Mouse (Mus musculus): ENCODE results near the gene Terf2. TPM values are rescaled to one million over a fixed set of nuclear protein-coding genes. Genes with fewer than 3 reads are reported as not detected.
"Not testable (repeated sequence)": the region's sequence is repeated elsewhere in the genome, so short reads cannot be mapped to it uniquely, and the experiment has no call there.

Terf2 gene
- total and polyA plus RNA-seq, 3 experiments, result 6.0 to 11.2 (median 11.1) TPM

GRCm38 (mm10) chr8:107111340-107112105, 15.2 kb upstream of the Terf2 start:
- Histone ChIP-seq H3K36me3 (ENCODE audit: control insufficient read depth, insufficient read depth, low read length) (no peaks in the 10 kb centered on the region), H3K27ac (no peak overlapping the region), H3K9ac (ENCODE audit: low read depth, low read length) (no peak overlapping the region), H3K4me3 (no peak overlapping the region), H3K27me3 (ENCODE audit: control insufficient read depth, insufficient read depth, low read length) (no peaks in the 10 kb centered on the region), H3K79me2 (replicated peaks; ENCODE audit: control insufficient read depth, insufficient read depth, low read length) (no peaks in the 10 kb centered on the region), H3K4me1 (ENCODE audit: control insufficient read depth, insufficient read depth, low read length) (peaks cover 1% of the 10 kb centered on the region; the same call in 1 of the 2 replicates)
- intact Hi-C loops (cut with DNase I), result loop anchor here (10.0 kb wide), 1 partner anchor 183 kb away; the partner anchor contains the start of gene Nfat5
- TF ChIP-seq CTCF (IDR thresholded peaks at IDR 0.05) (no peak), EP300 (IDR thresholded peaks at IDR 0.05; ENCODE audit: insufficient read depth, low read depth, low read length) (no peak), POLR2A (IDR thresholded peaks at IDR 0.05; ENCODE audit: insufficient read depth, low read depth, low read length) (no peak)
- no peak for DNase-seq
- WGBS, result 72% methylated on average over 10 of the region's 11 CpGs

DNA sequence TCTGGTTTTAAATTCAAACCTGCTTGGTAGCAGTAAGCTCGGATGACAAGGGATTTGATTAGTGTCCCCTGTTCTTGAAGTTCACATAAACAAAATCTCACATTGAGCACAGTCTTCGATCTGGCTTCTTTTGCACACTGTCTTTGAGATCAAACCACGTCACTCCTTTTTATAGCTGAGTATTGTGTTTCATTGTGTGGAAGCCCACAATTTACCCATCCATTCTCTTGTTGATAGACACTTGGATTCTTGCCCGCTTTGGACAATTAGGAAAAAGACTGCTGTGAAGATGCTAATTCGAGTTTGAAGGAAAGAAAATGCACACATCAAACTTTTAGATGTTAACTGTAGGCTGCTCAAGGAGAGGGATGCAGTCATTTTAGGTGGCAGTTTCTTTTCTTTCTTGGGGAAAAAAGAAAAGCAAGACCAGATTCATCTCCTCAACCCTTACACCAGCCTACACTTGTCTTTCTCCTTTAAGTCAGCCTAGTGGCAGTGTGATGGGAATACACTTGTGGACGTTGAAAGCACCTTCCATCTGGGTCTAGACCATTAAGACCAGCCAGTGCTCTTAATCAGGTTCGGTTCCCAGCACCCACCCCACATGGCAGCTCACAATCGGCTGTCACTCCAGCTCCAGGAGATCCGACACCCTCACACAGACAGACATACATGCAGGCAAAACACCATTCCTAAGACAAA, 14.4 kb upstream of the Terf2 start:
- H3K79me2 ChIP-seq (replicated peaks; ENCODE audit: control insufficient read depth, insufficient read depth, low read length), result no peaks in the 10 kb centered on the region
- no peak overlapping the region for H3K4me3 ChIP-seq
- WGBS, result 76% methylated on average over 9 of the region's 9 CpGs
- DNase-seq, result no peak
- TF ChIP-seq POLR2A (IDR thresholded peaks at IDR 0.05; ENCODE audit: insufficient read depth, low read depth, low read length) (no peak), EP300 (IDR thresholded peaks at IDR 0.05; ENCODE audit: insufficient read depth, low read depth, low read length) (no peak), CTCF (IDR thresholded peaks at IDR 0.05) (no peak)
- intact Hi-C loops (cut with DNase I), result loop anchor here (10.0 kb wide), 1 partner anchor 184 kb away; the partner anchor contains the start of gene Nfat5
- no peak overlapping the region for H3K27ac ChIP-seq
- H3K27me3 ChIP-seq (ENCODE audit: control insufficient read depth, insufficient read depth, low read length), result no peaks in the 10 kb centered on the region
- H3K9ac ChIP-seq (ENCODE audit: low read depth, low read length), result no peak overlapping the region
- no peaks in the 10 kb centered on the region for H3K36me3 ChIP-seq (ENCODE audit: control insufficient read depth, insufficient read depth, low read length)
- H3K4me1 ChIP-seq (ENCODE audit: control insufficient read depth, insufficient read depth, low read length), result no peaks in the 10 kb centered on the region; the same call in 1 of the 2 replicates

DNA sequence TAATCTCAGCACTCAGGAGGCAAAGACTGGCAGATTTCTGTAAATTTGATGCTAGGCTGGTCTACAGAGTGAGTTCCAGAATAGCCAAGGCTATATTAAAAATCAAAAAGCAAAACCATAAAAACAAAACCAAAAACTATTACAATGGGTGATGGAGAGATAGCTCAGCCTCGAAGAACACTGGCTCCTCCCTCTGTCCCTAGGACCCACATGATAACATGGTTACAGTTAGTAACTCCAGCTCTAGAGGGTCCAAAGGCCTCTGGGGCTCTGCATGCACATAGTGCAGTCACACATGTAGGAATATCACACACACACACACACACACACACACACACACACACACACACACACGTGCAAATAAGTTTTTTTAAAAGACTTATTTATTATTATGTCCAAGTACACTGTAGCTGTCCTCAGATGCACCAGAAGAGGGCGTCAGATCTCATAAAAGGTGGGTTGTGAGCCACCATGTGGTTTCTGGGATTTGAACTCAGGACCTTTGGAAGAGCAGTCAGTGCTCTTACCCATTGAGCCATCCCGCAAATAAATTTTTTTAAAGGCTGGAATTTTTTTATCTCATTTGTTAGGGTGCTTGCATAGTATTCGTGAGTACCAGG, 13.6 kb upstream of the Terf2 start:
- DNase-seq, result no peak
- intact Hi-C loops (cut with DNase I), result loop anchor here (10.0 kb wide), 1 partner anchor 185 kb away; the partner anchor contains the start of gene Nfat5
- H3K27ac ChIP-seq, result no peak overlapping the region
- no peaks in the 10 kb centered on the region for H3K4me1 ChIP-seq (ENCODE audit: control insufficient read depth, insufficient read depth, low read length)
- no peak overlapping the region for H3K9ac ChIP-seq (ENCODE audit: low read depth, low read length)
- no peaks in the 10 kb centered on the region for H3K27me3 ChIP-seq (ENCODE audit: control insufficient read depth, insufficient read depth, low read length)
- 71% methylated on average over 5 of the region's 5 CpGs for WGBS
- TF ChIP-seq CTCF (IDR thresholded peaks at IDR 0.05) (no peak), POLR2A (IDR thresholded peaks at IDR 0.05; ENCODE audit: insufficient read depth, low read depth, low read length) (no peak), EP300 (IDR thresholded peaks at IDR 0.05; ENCODE audit: insufficient read depth, low read depth, low read length) (no peak)
- no peak overlapping the region for H3K4me3 ChIP-seq
- no peaks in the 10 kb centered on the region for H3K79me2 ChIP-seq (replicated peaks; ENCODE audit: control insufficient read depth, insufficient read depth, low read length)
- H3K36me3 ChIP-seq (ENCODE audit: control insufficient read depth, insufficient read depth, low read length), result no peaks in the 10 kb centered on the region

GRCm38 (mm10) chr8:107108978-107109720, 12.8 kb upstream of the Terf2 start:
- Histone ChIP-seq H3K27ac (no peak overlapping the region), H3K27me3 (ENCODE audit: control insufficient read depth, insufficient read depth, low read length) (no peaks in the 10 kb centered on the region), H3K36me3 (ENCODE audit: control insufficient read depth, insufficient read depth, low read length) (no peaks in the 10 kb centered on the region), H3K4me3 (no peak overlapping the region), H3K79me2 (replicated peaks; ENCODE audit: control insufficient read depth, insufficient read depth, low read length) (no peaks in the 10 kb centered on the region), H3K9ac (ENCODE audit: low read depth, low read length) (no peak overlapping the region), H3K4me1 (ENCODE audit: control insufficient read depth, insufficient read depth, low read length) (no peaks in the 10 kb centered on the region)
- WGBS, result 74% methylated on average over 23 of the region's 23 CpGs
- intact Hi-C loops (cut with DNase I), result no loop called here
- TF ChIP-seq EP300 (IDR thresholded peaks at IDR 0.05; ENCODE audit: insufficient read depth, low read depth, low read length) (no peak), POLR2A (IDR thresholded peaks at IDR 0.05; ENCODE audit: insufficient read depth, low read depth, low read length) (no peak), CTCF (IDR thresholded peaks at IDR 0.05) (no peak)
- DNase-seq, result no peak

GRCm38 (mm10) chr8:107108089-107108488, 11.7 kb upstream of the Terf2 start:
- WGBS, result 93% methylated on average over 5 of the region's 5 CpGs
- H3K36me3 ChIP-seq (ENCODE audit: control insufficient read depth, insufficient read depth, low read length); H3K4me1 ChIP-seq (ENCODE audit: control insufficient read depth, insufficient read depth, low read length); DNase-seq; H3K27ac ChIP-seq; H3K9ac ChIP-seq (ENCODE audit: low read depth, low read length); intact Hi-C loops (cut with DNase I); H3K27me3 ChIP-seq (ENCODE audit: control insufficient read depth, insufficient read depth, low read length); H3K79me2 ChIP-seq (replicated peaks; ENCODE audit: control insufficient read depth, insufficient read depth, low read length); H3K4me3 ChIP-seq: not testable (repeated sequence)
